In the genomic region with DNA sequence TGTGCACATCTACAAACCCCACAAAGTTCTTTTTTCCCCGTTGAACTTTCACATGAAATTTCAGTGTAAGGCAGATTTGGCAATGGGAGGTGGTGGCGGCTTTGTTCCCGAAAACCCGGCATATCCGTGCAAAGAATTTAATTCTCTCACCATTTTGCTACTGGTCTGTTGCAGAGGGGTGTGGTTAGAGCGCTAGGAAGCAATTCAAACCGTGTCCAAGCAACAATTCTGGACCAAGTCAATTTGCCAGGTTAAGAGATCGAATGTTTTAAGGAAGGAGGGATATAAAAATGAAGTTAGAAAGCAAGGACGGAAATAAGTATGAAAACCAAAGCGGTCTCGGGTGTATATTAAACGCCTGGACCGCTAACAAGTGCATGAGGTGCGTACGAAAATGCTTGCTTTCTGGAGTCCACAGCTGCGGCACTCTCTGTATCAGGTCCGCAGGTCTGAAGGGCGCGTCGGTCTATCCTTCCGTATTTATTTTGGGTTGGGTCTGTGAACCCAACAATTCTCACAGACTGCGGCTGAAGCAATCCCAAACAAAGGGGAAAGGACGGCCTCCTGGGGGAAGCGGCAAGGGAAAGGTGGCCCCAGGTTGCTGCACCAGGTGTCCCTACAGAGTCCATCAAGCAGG, we compare ENCODE assay signal across 8 mouse cellular contexts. TPM values are rescaled to one million over a fixed set of nuclear protein-coding genes. Genes with fewer than 3 reads are reported as not detected.
DNase-seq lines count a peak whose midpoint lies in the region; ATAC-seq and TF ChIP-seq lines count a peak whose summit lies in the region.

No protein-coding gene starts in this region.

- H3K4me3 ChIP-seq in lung, adult 2 months (replicated peaks; ENCODE audit: extremely low read depth, low read depth, low read length): peak overlapping the region; percentile 75
- peak overlapping the region; percentile 76 for H3K4me3 ChIP-seq in bone marrow macrophage, adult 2 months (ENCODE audit: insufficient read depth, low read length)
- peak overlapping the region; percentile 71 for H3K4me3 ChIP-seq in limb, embryonic 11.5 days (ENCODE audit: low read depth, low read length)
- peak overlapping the region; percentile 81 for H3K4me3 ChIP-seq in midbrain, embryonic 15.5 days

- no peaks in the 10 kb centered on the region for H3K36me3 ChIP-seq in limb, embryonic 11.5 days (ENCODE audit: control insufficient read depth, insufficient read depth, low read length)
- no peaks in the 10 kb centered on the region for H3K36me3 ChIP-seq in midbrain, embryonic 15.5 days (replicated peaks)

- peak; percentile 10 for DNase-seq in lung, adult 2 months
- DNase-seq in lung, postnatal 14 days: no peak
- peak; percentile 16 for DNase-seq in forelimb bud, embryonic 11.5 days (ENCODE audit: low read depth, low spot score)
- peak; percentile 28 for DNase-seq in limb, embryonic 11.5 days (ENCODE audit: low spot score)
- no peak for DNase-seq in spleen, adult 18-20 months
- DNase-seq in layer of hippocampus, adult 9-11 months: no peak

- H3K27me3 ChIP-seq in limb, embryonic 11.5 days (ENCODE audit: control insufficient read depth, insufficient read depth, low read length): no peaks in the 10 kb centered on the region
- no peaks in the 10 kb centered on the region for H3K27me3 ChIP-seq in midbrain, embryonic 15.5 days (replicated peaks)

- H3K4me1 ChIP-seq in lung, adult 2 months (ENCODE audit: control insufficient read depth, insufficient read depth, low read length): no peaks in the 10 kb centered on the region
- H3K4me1 ChIP-seq in bone marrow macrophage, adult 2 months (ENCODE audit: control insufficient read depth, insufficient read depth, low read length): peaks cover 3% of the 10 kb centered on the region; the same call in 1 of the 2 replicates
- H3K4me1 ChIP-seq in limb, embryonic 11.5 days (ENCODE audit: control insufficient read depth, insufficient read depth, low read length): no peaks in the 10 kb centered on the region
- peaks cover 29% of the 10 kb centered on the region for H3K4me1 ChIP-seq in midbrain, embryonic 15.5 days

- peak overlapping the region; percentile 27 for H3K27ac ChIP-seq in bone marrow macrophage, adult 2 months (ENCODE audit: insufficient read depth, low read depth, low read length)
- H3K27ac ChIP-seq in limb, embryonic 11.5 days (replicated peaks; ENCODE audit: low read depth, low read length): no peak overlapping the region
- peak overlapping the region; percentile 86 for H3K27ac ChIP-seq in midbrain, embryonic 15.5 days

- TF ChIP-seq CTCF in lung, adult 2 months (IDR thresholded peaks at IDR 0.05; ENCODE audit: insufficient read depth, low read length): no peak
- no peak for TF ChIP-seq CTCF in bone marrow macrophage, adult 2 months (IDR thresholded peaks at IDR 0.05; ENCODE audit: low read depth, low read length)

- no peak; the same call in 1 of the 2 replicates for ATAC-seq in limb, embryonic 11.5 days (ENCODE audit: insufficient number of reproducible peaks, low FRiP score, low TSS enrichment, low read depth)
- ATAC-seq in midbrain, embryonic 15.5 days (replicated peaks): peak; percentile 25; the same call in 1 of the 2 replicates

- H3K9ac ChIP-seq in limb, embryonic 11.5 days (ENCODE audit: low read length): peak overlapping the region; percentile 65
- peak overlapping the region; percentile 76 for H3K9ac ChIP-seq in midbrain, embryonic 15.5 days

- H3K9me3 ChIP-seq in limb, embryonic 11.5 days (ENCODE audit: control insufficient read depth, low read length): no peaks in the 10 kb centered on the region
- H3K9me3 ChIP-seq in midbrain, embryonic 15.5 days: no peaks in the 10 kb centered on the region

- peak overlapping the region; percentile 88 for H3K4me2 ChIP-seq in limb, embryonic 11.5 days (ENCODE audit: low read depth, severe bottlenecking)
- H3K4me2 ChIP-seq in midbrain, embryonic 15.5 days: peak overlapping the region; percentile 84

- 2% methylated on average over 24 of the region's 24 CpGs for WGBS in lung, adult 2 months
- WGBS in limb, embryonic 11.5 days: 2% methylated on average over 24 of the region's 24 CpGs
- under 1% methylated on average over 24 of the region's 24 CpGs for WGBS in midbrain, embryonic 15.5 days

- no peak for TF ChIP-seq POLR2A in lung, adult 2 months (IDR thresholded peaks at IDR 0.05; ENCODE audit: borderline replicate concordance, extremely low read depth, low read depth, low read length)
- no peak for TF ChIP-seq POLR2A in bone marrow macrophage, adult 2 months (IDR thresholded peaks at IDR 0.05; ENCODE audit: borderline replicate concordance, low read depth, low read length)

RNA-seq across cellular contexts. Expression of a gene that starts 0.6 kb away (rescaled TPM):
- 7.7 and 12.4 TPM in 2 replicates for polyA plus RNA-seq in lung, adult 2 months (2012; rRNA removed)
- polyA plus RNA-seq in bone marrow macrophage, adult 2 months (2012; ENCODE audit: insufficient read depth, insufficient read length, missing spikeins): 18.7 and 26.0 TPM in 2 replicates
- polyA plus RNA-seq in limb, embryonic 11.5 days (2014; fragmentation: Nextera tagmentation; extraction: Ambion mirVana): 21.0 and 22.7 TPM in 2 replicates
- 66.1 and 70.8 TPM in 2 replicates for polyA plus RNA-seq in midbrain, embryonic 15.5 days (2015; fragmentation: Nextera tagmentation; extraction: Ambion mirVana)

RNA-seq across cellular contexts. Expression of a gene that starts 0.8 kb away (rescaled TPM):
- polyA plus RNA-seq in lung, adult 2 months (2012; rRNA removed): 2.1 and 2.5 TPM in 2 replicates
- polyA plus RNA-seq in bone marrow macrophage, adult 2 months (2012; ENCODE audit: insufficient read depth, insufficient read length, missing spikeins): 2.0 and 2.7 TPM in 2 replicates
- polyA plus RNA-seq in limb, embryonic 11.5 days (2014; fragmentation: Nextera tagmentation; extraction: Ambion mirVana): 9.1 and 9.4 TPM in 2 replicates
- 28.6 and 29.4 TPM in 2 replicates for polyA plus RNA-seq in midbrain, embryonic 15.5 days (2015; fragmentation: Nextera tagmentation; extraction: Ambion mirVana)

Comparison
In these comparisons a context has a peak if more than half of its experiments do, and no peak if none do; other contexts are left out.
1. DNase-seq: peak in lung, adult 2 months (single experiment), forelimb bud, embryonic 11.5 days (single experiment) and limb, embryonic 11.5 days (single experiment); none in lung, postnatal 14 days (single experiment), spleen, adult 18-20 months (0 of 2) and layer of hippocampus, adult 9-11 months (single experiment).
2. Peak in every context shown above with its lines, with median percentiles within 50 percentile points of each other: H3K4me3 ChIP-seq.